Mouse (Mus musculus) hindbrain, embryonic 16.5 days (tissue): ENCODE measurements around the gene Brms1. TPM values are rescaled to one million over a fixed set of nuclear protein-coding genes. Genes with fewer than 3 reads are reported as not detected.

Experiments
- ATAC-seq: fragments of 200-750 bp; cut with Nextera tagmentation; 2 replicates; pipeline ENCODE4 v1.8.0; 2017; ENCODE audit warnings: moderate TSS enrichment, moderate library complexity
- H3K27ac ChIP-seq: fragments of 300-500 bp; sonication (generic); 2 replicates; pipeline ENCODE4 v1.5.1; 2014; ENCODE audit warnings: low read depth, mild to moderate bottlenecking, control low read depth, low read length, moderate library complexity
- H3K27me3 ChIP-seq: fragments of 300-500 bp; sonication (generic); replicated peaks from 2 replicates; pipeline ENCODE4 v1.6.1; 2014; ENCODE audit warnings: low read length; ENCODE audit not compliant: control insufficient read depth, insufficient read depth
- H3K36me3 ChIP-seq: fragments of 300-500 bp; sonication (generic); 2 replicates; pipeline ENCODE4 v1.6.1; 2014; ENCODE audit warnings: mild to moderate bottlenecking, low read length, moderate library complexity, mixed read lengths; ENCODE audit not compliant: control insufficient read depth, insufficient read depth
- H3K4me1 ChIP-seq: fragments of 300-500 bp; sonication (generic); 2 replicates; pipeline ENCODE4 v1.6.1; 2014; ENCODE audit warnings: low read depth, low read length; ENCODE audit not compliant: control insufficient read depth, insufficient read depth
- H3K4me2 ChIP-seq: fragments of 300-500 bp; sonication (generic); 2 replicates; pipeline ENCODE4 v1.6.1; 2014; ENCODE audit warnings: mild to moderate bottlenecking, low read length, control low read depth, moderate library complexity
- H3K4me3 ChIP-seq: fragments of 300-500 bp; sonication (generic); 2 replicates; pipeline ENCODE4 v1.5.1; 2014; ENCODE audit warnings: mild to moderate bottlenecking, low read length, control low read depth, moderate library complexity
- H3K9ac ChIP-seq: fragments of 300-500 bp; sonication (generic); 2 replicates; pipeline ENCODE4 v1.6.1; 2014; ENCODE audit warnings: low read depth, mild to moderate bottlenecking, control low read depth, low read length, moderate library complexity
- H3K9me3 ChIP-seq: fragments of 300-500 bp; sonication (generic); 2 replicates; pipeline ENCODE4 v1.6.1; 2014; ENCODE audit warnings: mild to moderate bottlenecking, low read length, moderate library complexity; ENCODE audit not compliant: control insufficient read depth
- WGBS: fragments of 180-500 bp; shearing (Covaris S2); extraction: QIAGEN DNeasy Blood & Tissue Kit; methylation state at CpG from one replicate; pipeline ENCODE4 v1.1.7; 2014; 5-methylcytosine and 5-hydroxymethylcytosine counted together
- polyA plus RNA-seq: library from polyadenylated mRNA; unstranded; fragments of >200 nt; fragmentation: Nextera tagmentation; extraction: Ambion mirVana; gene quantifications from 2 replicates; pipeline ENCODE4 v1.2.1, GENCODE M21; 2015

The Brms1 gene
- polyA plus RNA-seq, 1 experiment from 2014 or later, result 25.6 TPM

DNA sequence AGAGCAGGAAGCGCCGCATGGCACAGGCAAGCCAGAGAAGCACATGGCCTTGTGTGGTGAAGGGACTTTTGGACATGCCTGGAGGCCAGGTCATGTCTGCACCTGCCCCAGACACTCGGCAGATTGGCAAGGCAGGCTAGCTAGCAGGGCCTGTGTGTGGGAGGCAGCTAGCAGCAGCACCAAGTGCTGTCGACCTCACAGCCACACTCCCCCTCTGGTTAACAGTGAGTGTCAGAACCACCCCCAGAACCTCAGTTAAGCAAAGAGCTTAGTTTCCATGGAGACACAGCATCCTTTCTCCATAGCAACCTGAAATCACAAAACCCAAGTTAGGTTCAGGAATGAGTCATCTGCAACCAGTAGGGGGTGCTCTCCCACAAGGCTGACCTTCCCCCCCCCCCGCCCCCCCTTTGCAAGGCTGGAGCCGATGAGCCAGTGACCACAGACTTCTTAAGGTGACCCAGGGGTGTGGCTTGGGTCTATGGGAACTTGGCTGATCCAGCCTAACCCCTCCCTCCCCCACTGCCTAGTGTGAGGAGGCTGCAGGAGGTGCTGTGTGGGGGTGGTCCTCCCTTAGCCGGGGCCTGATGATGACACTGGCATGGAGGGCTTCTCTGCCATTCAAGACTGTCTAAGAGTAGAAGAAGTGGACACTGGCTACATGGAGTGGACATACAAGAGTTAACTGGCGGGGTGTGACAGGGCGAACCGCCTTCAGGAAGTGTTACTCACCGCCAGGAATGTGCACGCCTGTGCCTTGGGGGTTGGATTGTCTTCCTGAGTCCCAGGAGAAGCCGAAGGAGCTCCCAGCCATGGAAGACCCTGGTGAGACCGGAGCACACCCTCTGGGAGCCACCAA, 9.1 kb downstream of the Brms1 start, which contains the start of gene Rin1:
Gene Rin1 (plus strand): TSS at position 435 of the 859 bp plus-strand sequence.
- Histone ChIP-seq H3K36me3 (peaks cover 14% of the 10 kb centered on the region), H3K4me2 (peak within 1 kb of the TSS; percentile 36), H3K9ac (no peak within 1 kb of the TSS; the same call in none of the 2 replicates), H3K27me3 (peaks cover 35% of the 10 kb centered on the region), H3K9me3 (no peaks in the 10 kb centered on the region), H3K4me1 (peaks cover 8% of the 10 kb centered on the region), H3K4me3 (no peak within 1 kb of the TSS), H3K27ac (no peak within 1 kb of the TSS)
- ATAC-seq, result peak; percentile 53; the same call in 1 of the 2 replicates
- 22% methylated on average over 14 of the region's 14 CpGs for WGBS

DNA sequence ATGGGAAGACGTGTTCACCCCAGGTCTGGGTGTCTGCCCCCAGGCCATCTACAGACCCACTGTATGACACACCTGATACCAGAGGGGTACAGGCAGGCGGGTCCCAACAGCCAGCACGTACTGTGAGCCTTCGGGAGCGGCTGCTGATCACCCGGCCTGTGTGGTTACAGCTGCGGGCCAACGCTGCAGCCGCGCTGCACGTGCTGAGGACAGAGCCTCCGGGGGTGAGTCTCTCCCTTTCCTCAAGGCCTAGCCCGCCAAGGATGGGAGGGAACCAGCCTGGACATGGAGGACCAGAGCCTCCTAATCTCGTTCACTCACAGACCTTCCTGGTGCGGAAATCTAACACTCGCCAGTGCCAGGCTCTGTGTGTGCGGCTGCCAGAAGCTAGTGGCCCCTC, 9.9 kb downstream of the Brms1 start:
- Histone ChIP-seq H3K4me3 (no peak overlapping the region), H3K27ac (no peak overlapping the region), H3K4me2 (peak overlapping the region; percentile 36), H3K9ac (no peak overlapping the region; the same call in 1 of the 2 replicates), H3K27me3 (peaks cover 35% of the 10 kb centered on the region), H3K4me1 (peaks cover 8% of the 10 kb centered on the region), H3K36me3 (peaks cover 14% of the 10 kb centered on the region), H3K9me3 (no peaks in the 10 kb centered on the region)
- ATAC-seq, result no peak
- 9% methylated on average over 17 of the region's 17 CpGs for WGBS

DNA sequence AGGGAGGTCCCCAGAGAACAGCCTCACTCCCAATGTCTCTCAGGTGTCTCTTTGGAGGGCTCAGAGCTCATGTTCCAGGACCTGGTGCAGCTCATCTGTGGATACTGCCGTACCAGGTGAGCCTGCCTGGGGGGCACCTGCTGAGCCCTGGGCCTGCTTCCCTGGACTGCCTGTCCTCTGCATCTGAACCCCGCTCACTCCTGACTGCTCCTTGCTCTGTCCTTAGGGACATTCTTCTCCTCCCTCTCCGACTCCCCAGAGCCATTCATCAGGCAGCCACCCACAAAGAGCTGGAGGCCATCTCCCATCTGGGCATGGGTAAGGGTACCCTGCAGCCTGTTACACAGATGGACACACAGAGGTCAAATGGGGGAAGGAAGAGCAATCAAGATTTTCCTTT, 10.4 kb downstream of the Brms1 start:
- Histone ChIP-seq H3K9me3 (no peaks in the 10 kb centered on the region), H3K9ac (no peak overlapping the region; the same call in 1 of the 2 replicates), H3K4me1 (peaks cover 8% of the 10 kb centered on the region), H3K4me3 (no peak overlapping the region), H3K27ac (no peak overlapping the region), H3K36me3 (peaks cover 10% of the 10 kb centered on the region), H3K27me3 (peaks cover 35% of the 10 kb centered on the region), H3K4me2 (no peak overlapping the region)
- ATAC-seq, result no peak
- 41% methylated on average over 3 of the region's 3 CpGs for whole genome bisulfite sequencing

GRCm38 (mm10) chr19:5052166-5052822, 11.1 kb downstream of the Brms1 start:
- H3K4me2 ChIP-seq, result peak overlapping the region; percentile 5; the same call in 1 of the 2 replicates

GRCm38 (mm10) chr19:5052853-5053252, 11.7 kb downstream of the Brms1 start:
- no peaks in the 10 kb centered on the region for H3K9me3 ChIP-seq
- peaks cover 35% of the 10 kb centered on the region for H3K27me3 ChIP-seq
- no peak overlapping the region for H3K4me3 ChIP-seq
- peaks cover 3% of the 10 kb centered on the region for H3K36me3 ChIP-seq
- ATAC-seq, result no peak
- no peak overlapping the region; the same call in 1 of the 2 replicates for H3K4me2 ChIP-seq
- H3K9ac ChIP-seq, result no peak overlapping the region; the same call in 1 of the 2 replicates
- H3K27ac ChIP-seq, result no peak overlapping the region
- WGBS, result 56% methylated on average over 17 of the region's 17 CpGs
- peaks cover 8% of the 10 kb centered on the region for H3K4me1 ChIP-seq

More at GRCm38 (mm10) chr19:5052166-5052822, 11.1 kb downstream of the Brms1 start:
- no peak overlapping the region; the same call in 1 of the 2 replicates for H3K9ac ChIP-seq
- no peak overlapping the region for H3K4me3 ChIP-seq
- no peak for ATAC-seq
- H3K27ac ChIP-seq, result no peak overlapping the region
- H3K4me1 ChIP-seq, result peaks cover 8% of the 10 kb centered on the region
- WGBS, result 30% methylated on average over 25 of the region's 25 CpGs
- no peaks in the 10 kb centered on the region for H3K9me3 ChIP-seq
- H3K27me3 ChIP-seq, result peaks cover 35% of the 10 kb centered on the region
- H3K36me3 ChIP-seq, result peaks cover 4% of the 10 kb centered on the region

DNA sequence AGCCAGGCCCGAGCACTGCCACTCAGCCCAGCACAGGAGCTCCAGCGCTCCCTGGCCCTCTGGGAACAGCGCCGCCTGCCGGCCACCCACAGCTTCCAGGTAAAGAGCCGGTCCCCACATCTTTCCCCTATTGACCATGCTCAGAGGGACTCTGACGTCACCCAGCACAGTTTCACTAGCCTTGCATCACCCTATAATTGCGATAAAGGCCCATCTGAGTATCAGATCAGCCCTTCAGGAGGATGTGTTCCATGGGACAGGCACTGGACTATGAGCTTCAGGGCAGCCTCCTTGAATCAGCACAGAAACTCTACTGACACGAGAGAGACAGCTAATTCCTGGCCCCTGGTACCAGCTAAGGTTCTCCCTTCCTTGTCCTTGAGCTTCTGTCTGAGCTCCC, 12.8 kb downstream of the Brms1 start:
- Histone ChIP-seq H3K9me3 (no peaks in the 10 kb centered on the region), H3K27ac (no peak overlapping the region), H3K4me2 (no peak overlapping the region), H3K27me3 (peaks cover 35% of the 10 kb centered on the region), H3K36me3 (peaks cover 3% of the 10 kb centered on the region; the same call in 1 of the 2 replicates), H3K4me3 (no peak overlapping the region), H3K9ac (no peak overlapping the region), H3K4me1 (peaks cover 8% of the 10 kb centered on the region)
- no peak for ATAC-seq
- WGBS, result 17% methylated on average over 9 of the region's 9 CpGs

GRCm38 (mm10) chr19:5056251-5056650, 15.1 kb downstream of the Brms1 start:
- WGBS, result 9% methylated on average over 6 of the region's 6 CpGs
- no peak overlapping the region for H3K27ac ChIP-seq
- no peak overlapping the region for H3K9ac ChIP-seq
- H3K4me2 ChIP-seq, result no peak overlapping the region
- H3K4me3 ChIP-seq, result no peak overlapping the region
- peaks cover 22% of the 10 kb centered on the region for H3K27me3 ChIP-seq
- H3K4me1 ChIP-seq, result no peaks in the 10 kb centered on the region; the same call in none of the 2 replicates
- H3K36me3 ChIP-seq, result no peaks in the 10 kb centered on the region
- H3K9me3 ChIP-seq, result no peaks in the 10 kb centered on the region
- ATAC-seq, result 0 out of 2 replicates have a peak, but pooled peaks have one; percentile 40

DNA sequence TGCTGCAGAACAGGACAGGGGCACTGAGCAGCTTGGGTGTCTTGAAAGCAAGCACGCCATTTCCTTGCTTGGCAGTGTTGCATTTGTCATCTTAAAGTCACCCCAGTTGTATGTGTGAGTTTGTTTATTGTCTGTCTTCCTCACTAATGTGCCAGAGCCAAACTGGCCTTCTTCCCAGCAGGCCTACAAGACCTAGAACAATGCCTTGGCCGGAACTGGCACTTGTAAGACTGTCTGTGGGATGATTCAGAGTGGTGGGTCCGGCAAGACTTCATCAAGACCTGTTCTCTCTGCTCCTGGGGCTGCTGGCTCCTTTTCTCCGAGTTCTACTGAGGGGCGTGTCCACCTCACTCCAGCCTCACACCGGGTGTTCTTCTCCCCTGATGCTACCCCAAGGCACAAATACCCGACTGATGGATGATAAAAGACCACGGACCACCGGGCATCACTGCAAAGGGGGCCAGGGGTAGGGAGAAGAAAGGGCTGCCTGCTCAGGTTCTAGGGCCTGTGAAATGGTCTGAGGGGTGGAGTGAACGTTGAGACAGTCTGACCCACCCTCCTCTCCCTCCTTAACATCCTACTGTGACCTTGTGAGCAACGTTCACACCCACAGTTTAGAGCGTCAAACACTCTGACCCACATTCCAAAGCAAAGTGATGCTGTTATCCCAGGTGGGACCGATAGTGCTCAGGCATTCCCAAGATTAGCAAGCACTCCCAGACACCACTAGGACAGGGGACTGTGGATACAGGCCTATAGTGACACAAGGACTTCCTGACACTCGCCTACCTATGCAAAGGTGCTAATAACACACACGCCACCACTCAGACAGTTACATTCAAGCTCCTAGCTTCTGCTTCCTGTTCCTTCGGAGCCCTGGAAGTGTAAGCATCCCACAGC, 17.0 kb downstream of the Brms1 start:
- Histone ChIP-seq H3K9ac (no peak overlapping the region), H3K4me2 (no peak overlapping the region), H3K36me3 (no peaks in the 10 kb centered on the region), H3K4me3 (no peak overlapping the region), H3K4me1 (no peaks in the 10 kb centered on the region; the same call in 1 of the 2 replicates), H3K27me3 (peaks cover 5% of the 10 kb centered on the region), H3K9me3 (no peaks in the 10 kb centered on the region), H3K27ac (no peak overlapping the region)
- ATAC-seq, result no peak
- WGBS, result 22% methylated on average over 16 of the region's 16 CpGs
